Comparison of ENCODE assay signal across 8 mouse cellular contexts in the genomic region with DNA sequence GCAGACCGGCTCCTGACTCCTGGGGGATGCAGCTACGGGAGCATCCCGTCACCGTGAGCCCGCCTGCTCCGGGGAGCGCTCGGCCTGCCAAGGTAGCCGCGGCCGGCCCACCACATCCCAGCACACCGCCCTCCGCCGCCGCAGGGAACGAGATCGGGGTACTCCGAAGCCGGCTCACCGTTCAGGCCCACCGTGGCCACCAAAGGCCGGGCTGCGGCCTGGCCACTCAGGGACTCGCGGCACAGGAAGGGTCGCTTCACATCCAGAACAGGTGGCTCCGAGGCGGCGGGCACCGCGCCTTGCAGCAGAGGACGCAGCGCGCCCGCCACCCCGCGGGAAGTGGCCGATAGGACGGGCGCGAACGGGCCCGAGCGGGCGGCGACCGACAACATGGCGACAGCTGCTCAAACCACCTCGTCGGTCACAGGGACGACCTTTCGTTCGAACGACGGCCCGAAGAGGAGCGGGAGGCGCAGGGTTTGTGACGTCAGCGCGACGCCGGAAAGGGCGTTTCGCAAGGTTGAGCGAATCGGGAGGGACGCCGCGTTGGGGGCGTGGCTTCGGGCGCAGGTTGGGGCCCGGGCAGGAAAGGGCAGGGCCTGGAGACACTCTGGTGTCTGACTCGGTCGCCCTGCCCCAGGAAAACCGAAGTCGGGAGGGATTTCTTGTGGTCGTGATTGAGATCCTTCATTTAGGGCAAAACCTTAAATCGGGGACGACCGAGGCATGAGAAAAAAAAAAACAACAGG. TPM values are rescaled to one million over a fixed set of nuclear protein-coding genes. Genes with fewer than 3 reads are reported as not detected.
A peak's percentile ranks its signal among the peaks of the same experiment; 100 is the strongest.
DNase-seq lines count a peak whose midpoint lies in the region; ATAC-seq lines count a peak whose summit lies in the region.

A gene (minus strand): TSS at position 507 of the 749 bp plus-strand sequence.

- peak within 1 kb of the TSS; percentile 90 for H3K9ac ChIP-seq in intestine, embryonic 14.5 days (ENCODE audit: low read length)

- no peaks in the 10 kb centered on the region for H3K9me3 ChIP-seq in intestine, embryonic 14.5 days (ENCODE audit: control insufficient read depth, low read length)

- DNase-seq in adrenal gland, adult 18-20 months (ENCODE audit: low spot score in 2 of 2), result peak; percentile 99
- DNase-seq in embryo, embryonic 11 days, result peak; percentile 98
- DNase-seq in gastrocnemius, postnatal 25 days, result peak; percentile 97
- peak; percentile 99 for DNase-seq in intestine, embryonic 14.5 days (ENCODE audit: low spot score)
- DNase-seq in left cerebral cortex, postnatal 14 days (ENCODE audit: low spot score in 2 of 2), result peak; percentile 93 to 97
- DNase-seq in mesoderm, embryonic 11.5 days (ENCODE audit: low read depth, low spot score), result peak; percentile 98
- DNase-seq in right cerebral cortex, postnatal 36 days (ENCODE audit: low spot score in 2 of 2), result peak; percentile 93 to 94
- peak; percentile 95 for DNase-seq in yolk sac, embryonic 10.5 days (ENCODE audit: low spot score)

- ATAC-seq in intestine, embryonic 14.5 days (replicated peaks; ENCODE audit: low FRiP score, low TSS enrichment, low read depth), result peak; percentile 99

- H3K4me1 ChIP-seq in intestine, embryonic 14.5 days (replicated peaks; ENCODE audit: control insufficient read depth, insufficient read depth, low read length), result peaks cover 12% of the 10 kb centered on the region; the same call in 1 of the 2 replicates

- H3K27me3 ChIP-seq in intestine, embryonic 14.5 days (replicated peaks; ENCODE audit: control insufficient read depth, insufficient read depth, low read length), result no peaks in the 10 kb centered on the region

- under 1% methylated on average over 81 of the region's 82 CpGs for WGBS in intestine, embryonic 14.5 days

- H3K27ac ChIP-seq in intestine, embryonic 14.5 days (ENCODE audit: low read depth), result peak within 1 kb of the TSS; percentile 57

- H3K4me3 ChIP-seq in intestine, embryonic 14.5 days (ENCODE audit: low read depth, low read length), result peak within 1 kb of the TSS; percentile 98

- intact Hi-C loops in left cerebral cortex, postnatal 14 days (cut with DNase I), result no loop called here

- peak within 1 kb of the TSS; percentile 64 for H3K4me2 ChIP-seq in intestine, embryonic 14.5 days (ENCODE audit: low read length)

- peaks cover 14% of the 10 kb centered on the region for H3K36me3 ChIP-seq in intestine, embryonic 14.5 days (ENCODE audit: control insufficient read depth, insufficient read depth, low read length)

RNA-seq across cellular contexts. Expression of the gene that starts here (rescaled TPM):
- total RNA-seq in adrenal gland, adult 18-20 months (2021), result 100 to 1,000 TPM; 339 to 472 TPM
- total RNA-seq in gastrocnemius, postnatal 25 days (2021), result 100 to 1,000 TPM; 580 to 597 TPM
- polyA plus RNA-seq in intestine, embryonic 14.5 days (2014; fragmentation: Nextera tagmentation; extraction: Ambion mirVana), result 265 and 284 TPM in 2 replicates
- total RNA-seq in left cerebral cortex, postnatal 14 days (2021), result 100 to 1,000 TPM; 165 to 176 TPM

Comparison
In these comparisons a context has a peak if more than half of its experiments do, and no peak if none do; other contexts are left out.
1. Peak in every context shown above with its lines: DNase-seq, ATAC-seq, H3K4me3 ChIP-seq and H3K27ac ChIP-seq.